Mouse (Mus musculus) heart, embryonic 11.5 days (tissue): ENCODE data around the gene Hrct1. TPM values are rescaled to one million over a fixed set of nuclear protein-coding genes. Genes with fewer than 3 reads are reported as not detected.

ENCODE experiments used
- ATAC-seq: fragments of 200-750 bp; cut with Nextera tagmentation; replicated peaks from 2 replicates; pipeline ENCODE4 v1.8.0; 2017; ENCODE audit warnings: moderate library complexity; ENCODE audit not compliant: insufficient number of reproducible peaks, low FRiP score, low TSS enrichment
- H3K27ac ChIP-seq: fragments of 300-500 bp; sonication (generic); 2 replicates; pipeline ENCODE4 v1.5.1; 2014; ENCODE audit warnings: mild to moderate bottlenecking, low read depth, low read length
- H3K27me3 ChIP-seq: fragments of 300-500 bp; sonication (generic); 2 replicates; pipeline ENCODE4 v1.6.1; 2014; ENCODE audit warnings: mild to moderate bottlenecking, low read length, mixed read lengths; ENCODE audit not compliant: control insufficient read depth, insufficient read depth
- H3K36me3 ChIP-seq: fragments of 300-500 bp; sonication (generic); 2 replicates; pipeline ENCODE4 v1.6.1; 2014; ENCODE audit warnings: mild to moderate bottlenecking, low read length, moderate library complexity, mixed read lengths; ENCODE audit not compliant: control insufficient read depth, insufficient read depth
- H3K4me1 ChIP-seq: fragments of 300-500 bp; sonication (generic); 2 replicates; pipeline ENCODE4 v1.6.1; 2014; ENCODE audit warnings: low read length; ENCODE audit not compliant: control insufficient read depth, insufficient read depth
- H3K4me2 ChIP-seq: fragments of 300-500 bp; sonication (generic); 2 replicates; pipeline ENCODE4 v1.6.1; 2014; ENCODE audit warnings: mild to moderate bottlenecking, moderate library complexity
- H3K4me3 ChIP-seq: fragments of 300-500 bp; sonication (generic); 2 replicates; pipeline ENCODE4 v1.5.1; 2014; ENCODE audit warnings: low read depth, low read length
- H3K9ac ChIP-seq: fragments of 300-500 bp; sonication (generic); 2 replicates; pipeline ENCODE4 v1.6.1; 2014; ENCODE audit warnings: mild to moderate bottlenecking, low read depth, low read length, moderate library complexity
- H3K9me3 ChIP-seq: fragments of 300-500 bp; sonication (generic); replicated peaks from 2 replicates; pipeline ENCODE4 v1.6.1; 2016; ENCODE audit warnings: low read length; ENCODE audit not compliant: control insufficient read depth
- WGBS: fragments of 180-500 bp; shearing (Covaris S2); extraction: QIAGEN DNeasy Blood & Tissue Kit; methylation state at CpG from one replicate; pipeline ENCODE4 v1.1.7; 2014; ENCODE audit not compliant: insufficient replicate concordance; 5-methylcytosine and 5-hydroxymethylcytosine counted together
- polyA plus RNA-seq: library from polyadenylated mRNA; unstranded; fragments of >200 nt; fragmentation: Nextera tagmentation; extraction: Ambion mirVana; gene quantifications from 2 replicates; pipeline ENCODE4 v1.2.1, GENCODE M21; 2014

The Hrct1 gene
- polyA plus RNA-seq, 1 experiment from 2014 or later: 0.99 TPM

- H3K9ac ChIP-seq: no peak overlapping the region
- 50% methylated on average over 21 of the region's 21 CpGs for WGBS
- no peak overlapping the region for H3K27ac ChIP-seq
- H3K4me3 ChIP-seq: no peak overlapping the region
- H3K9me3 ChIP-seq: no peaks in the 10 kb centered on the region
- no peak overlapping the region; the same call in 1 of the 2 replicates for H3K4me2 ChIP-seq
- H3K27me3 ChIP-seq: no peaks in the 10 kb centered on the region
- H3K36me3 ChIP-seq: no peaks in the 10 kb centered on the region
- H3K4me1 ChIP-seq: peaks cover 48% of the 10 kb centered on the region
- no peak for ATAC-seq
These were observed 3.8 kb downstream of the Hrct1 start for GRCm38 (mm10) chr4:43730750-43731297.

GRCm38 (mm10) chr4:43732171-43732570 is 5.2 kb downstream of the Hrct1 start:
- H3K27me3 ChIP-seq: no peaks in the 10 kb centered on the region
- H3K9ac ChIP-seq: no peak overlapping the region
- peaks cover 42% of the 10 kb centered on the region for H3K4me1 ChIP-seq
- ATAC-seq: no peak
- no peaks in the 10 kb centered on the region for H3K36me3 ChIP-seq
- H3K27ac ChIP-seq: no peak overlapping the region
- no peaks in the 10 kb centered on the region for H3K9me3 ChIP-seq
- no peak overlapping the region for H3K4me2 ChIP-seq
- 4% methylated on average over 1 of the region's 1 CpGs for WGBS
- no peak overlapping the region for H3K4me3 ChIP-seq

GRCm38 (mm10) chr4:43733186-43733585 is 6.2 kb downstream of the Hrct1 start:
- no peak overlapping the region for H3K4me3 ChIP-seq
- H3K4me2 ChIP-seq: no peak overlapping the region
- WGBS: 63% methylated on average over 5 of the region's 5 CpGs
- ATAC-seq: no peak
- no peaks in the 10 kb centered on the region for H3K36me3 ChIP-seq
- peaks cover 33% of the 10 kb centered on the region for H3K4me1 ChIP-seq
- H3K9me3 ChIP-seq: no peaks in the 10 kb centered on the region
- no peak overlapping the region for H3K9ac ChIP-seq
- H3K27me3 ChIP-seq: no peaks in the 10 kb centered on the region
- H3K27ac ChIP-seq: no peak overlapping the region

GRCm38 (mm10) chr4:43737144-43737543 is 10.2 kb downstream of the Hrct1 start:
- H3K27ac ChIP-seq: no peak overlapping the region
- WGBS: 73% methylated on average over 6 of the region's 6 CpGs

GRCm38 (mm10) chr4:43738989-43739674 is 12.1 kb downstream of the Hrct1 start:
- Histone ChIP-seq H3K27ac (no peak overlapping the region), H3K9me3 (no peaks in the 10 kb centered on the region), H3K4me3 (no peak overlapping the region), H3K4me1 (no peaks in the 10 kb centered on the region), H3K27me3 (no peaks in the 10 kb centered on the region), H3K36me3 (no peaks in the 10 kb centered on the region), H3K4me2 (no peak overlapping the region), H3K9ac (no peak overlapping the region)
- 46% methylated on average over 8 of the region's 8 CpGs for WGBS
- no peak for ATAC-seq

More at GRCm38 (mm10) chr4:43737144-43737543, 10.2 kb downstream of the Hrct1 start:
- Histone ChIP-seq H3K9ac (no peak overlapping the region), H3K4me2 (no peak overlapping the region), H3K4me1 (peaks cover 6% of the 10 kb centered on the region), H3K4me3 (no peak overlapping the region), H3K27me3 (no peaks in the 10 kb centered on the region), H3K36me3 (no peaks in the 10 kb centered on the region), H3K9me3 (no peaks in the 10 kb centered on the region)
- ATAC-seq: no peak

GRCm38 (mm10) chr4:43741526-43741925 is 14.5 kb downstream of the Hrct1 start:
- H3K4me3 ChIP-seq: no peak overlapping the region
- H3K27ac ChIP-seq: no peak overlapping the region
- no peaks in the 10 kb centered on the region for H3K4me1 ChIP-seq
- no peak for ATAC-seq
- no peak overlapping the region for H3K9ac ChIP-seq
- no peak overlapping the region for H3K4me2 ChIP-seq
- H3K27me3 ChIP-seq: no peaks in the 10 kb centered on the region
- 55% methylated on average over 5 of the region's 5 CpGs for WGBS
- H3K36me3 ChIP-seq: no peaks in the 10 kb centered on the region
- no peaks in the 10 kb centered on the region for H3K9me3 ChIP-seq

- Histone ChIP-seq H3K27me3 (no peaks in the 10 kb centered on the region), H3K36me3 (no peaks in the 10 kb centered on the region), H3K27ac (no peak overlapping the region), H3K9ac (no peak overlapping the region), H3K4me3 (no peak overlapping the region), H3K4me2 (no peak overlapping the region), H3K4me1 (0 out of 2 replicates have a peak, but pooled peaks cover 3% of the 10 kb centered on the region), H3K9me3 (no peaks in the 10 kb centered on the region)
- ATAC-seq: no peak
- WGBS: 36% methylated on average over 4 of the region's 4 CpGs
These were observed 15.6 kb downstream of the Hrct1 start for GRCm38 (mm10) chr4:43742637-43743036.

- H3K9ac ChIP-seq: no peak overlapping the region
- WGBS: 3% methylated on average over 1 of the region's 1 CpGs
- H3K27me3 ChIP-seq: no peaks in the 10 kb centered on the region
- 0 out of 2 replicates have a peak, but pooled peaks cover 3% of the 10 kb centered on the region for H3K4me1 ChIP-seq
- no peak for ATAC-seq
- H3K4me2 ChIP-seq: no peak overlapping the region
- no peak overlapping the region for H3K4me3 ChIP-seq
- H3K27ac ChIP-seq: no peak overlapping the region
- no peaks in the 10 kb centered on the region for H3K36me3 ChIP-seq
- no peaks in the 10 kb centered on the region for H3K9me3 ChIP-seq
These were observed 16.1 kb downstream of the Hrct1 start for GRCm38 (mm10) chr4:43743099-43743498.

GRCm38 (mm10) chr4:43745187-43745586 is 18.2 kb downstream of the Hrct1 start:
- 10% methylated on average over 6 of the region's 6 CpGs for WGBS
- no peak for ATAC-seq

More at GRCm38 (mm10) chr4:43745187-43745586, 18.2 kb downstream of the Hrct1 start:
- no peaks in the 10 kb centered on the region for H3K36me3 ChIP-seq
- H3K9ac ChIP-seq: no peak overlapping the region
- H3K4me3 ChIP-seq: no peak overlapping the region
- H3K9me3 ChIP-seq: no peaks in the 10 kb centered on the region
- no peak overlapping the region for H3K27ac ChIP-seq
- H3K4me2 ChIP-seq: no peak overlapping the region
- no peaks in the 10 kb centered on the region for H3K27me3 ChIP-seq
- 0 out of 2 replicates have a peak, but pooled peaks cover 3% of the 10 kb centered on the region for H3K4me1 ChIP-seq
